Mouse (Mus musculus) adrenal gland, adult 2 months (tissue): Measurements from ENCODE around the gene Nox1. TPM values are rescaled to one million over a fixed set of nuclear protein-coding genes. Genes with fewer than 3 reads are reported as not detected.

ENCODE experiments used
- DNase-seq: peaks from one replicate; pipeline ENCODE4 v3.0.0; 2021
- microRNA-seq, 2 experiments: library from miRNA; unstranded; fragments of <30 nt; microRNA quantifications; one replicate each; pipeline ENCODE4 v1.2.0; 2021
- polyA plus RNA-seq: library from polyadenylated mRNA; depleted of rRNA; stranded (reverse); fragments of >200 nt; gene quantifications from 2 replicates; pipeline ENCODE4 v1.2.3, GENCODE M21; 2012; rRNA removed
- total RNA-seq, 2 experiments: library from RNA; stranded (reverse); gene quantifications; 2 replicates each; pipeline ENCODE4 v1.2.3; 2021

Nox1 gene
- total and polyA plus RNA-seq, 3 experiments: 0.86 TPM; not detected in 2

DNA sequence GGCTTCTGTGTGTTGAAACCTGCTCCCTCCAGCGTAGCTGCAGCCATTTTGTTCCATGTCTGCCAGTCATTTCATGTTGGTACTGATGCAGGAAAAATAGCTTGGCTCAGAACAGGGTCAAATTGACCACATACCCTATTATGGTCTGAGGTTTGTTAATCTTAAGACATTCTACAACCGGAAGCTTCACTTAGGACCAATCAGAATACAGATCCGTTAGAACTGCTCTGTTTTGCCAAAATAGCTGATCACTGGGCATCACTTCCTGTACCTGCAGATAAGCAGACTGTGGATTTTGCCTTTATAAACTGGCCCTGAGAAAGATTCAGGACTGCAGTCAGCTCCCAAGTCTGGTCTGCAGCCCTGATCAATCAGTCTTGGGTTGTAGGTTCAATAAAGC lies 93.2 kb downstream of the Nox1 start:
- no peak for DNase-seq

DNA sequence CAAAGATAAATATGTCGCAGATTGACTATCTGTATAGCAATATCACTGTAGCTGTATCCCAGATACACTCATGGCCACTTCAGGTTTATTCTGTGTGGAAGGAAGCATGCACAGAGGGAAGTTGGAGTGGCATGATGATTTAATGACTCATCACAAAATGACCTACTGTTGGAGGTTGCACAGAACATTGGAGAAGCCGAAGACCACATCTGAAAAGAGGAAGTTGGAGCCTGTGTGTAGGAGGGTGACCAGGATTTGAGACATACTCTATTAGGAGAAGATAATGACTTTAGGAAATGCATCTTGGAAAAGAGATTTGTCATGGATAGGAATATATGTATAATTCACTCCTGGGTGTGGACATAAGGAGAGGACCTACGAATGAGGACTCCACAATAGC lies 105.3 kb downstream of the Nox1 start:
- no peak for DNase-seq

DNA sequence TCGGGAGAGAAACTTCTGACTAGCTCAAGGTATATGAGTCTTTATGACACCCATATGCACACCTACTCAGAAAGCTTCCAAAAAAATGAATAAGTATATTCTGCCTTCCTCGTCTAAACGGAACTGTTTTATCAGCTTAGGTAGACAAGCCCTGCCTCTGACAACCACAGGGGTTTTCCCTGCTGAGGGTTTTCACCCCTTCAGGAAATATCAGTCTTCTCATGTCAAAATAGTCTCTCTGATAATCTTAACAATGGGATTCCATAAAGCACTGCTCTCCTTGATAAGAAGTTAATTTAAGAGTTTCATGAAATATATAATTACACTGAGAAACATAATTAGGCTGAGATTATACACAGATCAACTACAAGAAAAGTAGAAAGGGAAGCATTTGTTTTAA lies 110.0 kb downstream of the Nox1 start:
- no peak for DNase-seq

DNA sequence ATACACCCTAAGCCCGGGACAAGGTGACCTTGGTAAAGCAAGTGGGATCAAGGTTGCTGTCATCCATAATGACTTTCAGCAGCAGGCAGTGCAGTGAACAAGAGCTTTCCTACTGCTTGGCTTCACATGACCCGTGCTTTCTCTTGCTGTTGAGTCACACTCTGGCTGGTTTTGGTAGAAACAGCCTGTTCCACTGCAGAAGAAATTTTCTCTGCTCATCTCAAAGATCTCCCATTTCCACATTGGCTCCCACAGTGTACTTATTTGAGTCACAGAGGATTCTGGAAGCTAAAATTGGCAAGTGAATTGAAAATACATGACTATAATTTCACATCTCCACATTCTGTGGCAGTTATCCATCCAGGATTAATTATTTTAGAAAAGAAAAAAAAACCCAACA lies 119.1 kb downstream of the Nox1 start:
- DNase-seq: peak; percentile 22

DNA sequence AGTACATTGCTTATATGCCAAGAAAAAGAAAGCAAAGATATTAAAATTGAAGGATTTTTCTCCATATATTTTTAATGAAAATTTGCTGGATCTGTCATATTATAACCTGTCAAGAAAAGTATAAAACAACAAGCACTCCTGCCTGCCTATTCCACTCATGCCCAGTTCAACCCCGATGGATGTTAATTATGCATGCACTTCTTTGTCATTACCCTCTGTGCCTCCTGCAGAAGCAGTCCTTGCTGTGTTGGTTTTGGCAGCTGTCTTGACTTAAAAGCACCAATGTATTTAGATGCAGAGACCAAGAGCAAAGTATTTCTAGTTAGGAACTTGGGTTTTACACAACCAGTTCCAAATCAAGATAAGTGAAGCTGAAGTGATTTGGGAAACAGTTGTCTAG lies 136.3 kb downstream of the Nox1 start:
- no peak for DNase-seq

DNA sequence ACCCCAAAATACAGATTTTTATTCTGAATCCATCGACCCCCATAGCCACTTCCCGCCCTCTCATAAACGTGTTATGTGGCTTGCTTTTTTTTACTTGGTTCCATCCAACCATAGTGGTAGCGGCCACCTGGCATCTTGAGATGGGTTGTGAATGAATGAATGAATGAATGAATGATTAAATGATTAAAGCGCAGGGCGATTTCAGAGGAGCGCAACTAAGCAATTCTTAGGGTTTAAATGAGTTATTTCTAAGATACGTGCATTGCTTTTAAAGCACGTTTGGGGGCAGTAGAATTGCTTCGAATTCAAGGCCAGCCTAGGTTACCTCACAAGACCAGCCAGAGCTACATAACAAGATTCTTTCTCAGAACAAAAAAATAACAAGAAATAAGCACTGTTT lies 162.0 kb downstream of the Nox1 start:
- no peak for DNase-seq

DNA sequence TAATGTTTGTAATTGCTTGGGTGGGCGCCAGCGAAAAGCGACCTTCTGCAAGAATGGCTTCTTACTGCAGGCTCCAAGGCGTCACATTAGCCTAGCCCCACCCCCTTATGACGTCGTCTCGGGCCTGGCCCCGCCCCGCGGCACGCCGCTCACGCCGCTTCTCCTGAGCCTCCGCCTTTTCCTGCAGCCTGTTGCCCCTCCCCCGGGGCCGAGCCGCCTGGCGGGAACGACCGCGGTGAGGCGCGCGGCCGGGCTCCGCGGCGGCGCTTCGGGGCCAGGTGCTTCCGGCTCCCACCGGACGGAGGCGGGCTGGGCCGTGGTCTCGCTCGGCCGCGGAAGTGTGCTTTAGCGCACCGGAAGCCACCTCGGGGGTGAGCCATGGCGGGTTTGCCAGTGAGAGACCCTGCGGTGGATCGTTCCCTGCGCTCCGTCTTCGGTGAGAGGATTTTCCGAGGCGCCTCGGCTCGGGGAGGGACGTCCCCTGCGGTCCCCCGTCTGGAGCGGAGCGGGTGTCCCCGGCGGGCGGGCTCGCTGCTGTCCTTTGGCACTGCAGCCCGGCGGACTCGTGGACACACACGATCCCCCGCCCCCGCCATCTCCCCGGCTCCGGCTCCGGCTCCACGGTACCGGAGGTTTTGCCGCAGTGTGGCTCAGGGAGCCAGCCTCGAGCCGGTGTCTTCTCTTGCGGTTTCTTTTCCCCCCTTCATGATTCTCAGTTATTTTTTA lies 162.6 kb downstream of the Nox1 start, which contains the start of gene Cstf2:
Gene Cstf2 (plus strand): TSS at position 201 of the 726 bp plus-strand sequence.
- DNase-seq: peak; percentile 96

DNA sequence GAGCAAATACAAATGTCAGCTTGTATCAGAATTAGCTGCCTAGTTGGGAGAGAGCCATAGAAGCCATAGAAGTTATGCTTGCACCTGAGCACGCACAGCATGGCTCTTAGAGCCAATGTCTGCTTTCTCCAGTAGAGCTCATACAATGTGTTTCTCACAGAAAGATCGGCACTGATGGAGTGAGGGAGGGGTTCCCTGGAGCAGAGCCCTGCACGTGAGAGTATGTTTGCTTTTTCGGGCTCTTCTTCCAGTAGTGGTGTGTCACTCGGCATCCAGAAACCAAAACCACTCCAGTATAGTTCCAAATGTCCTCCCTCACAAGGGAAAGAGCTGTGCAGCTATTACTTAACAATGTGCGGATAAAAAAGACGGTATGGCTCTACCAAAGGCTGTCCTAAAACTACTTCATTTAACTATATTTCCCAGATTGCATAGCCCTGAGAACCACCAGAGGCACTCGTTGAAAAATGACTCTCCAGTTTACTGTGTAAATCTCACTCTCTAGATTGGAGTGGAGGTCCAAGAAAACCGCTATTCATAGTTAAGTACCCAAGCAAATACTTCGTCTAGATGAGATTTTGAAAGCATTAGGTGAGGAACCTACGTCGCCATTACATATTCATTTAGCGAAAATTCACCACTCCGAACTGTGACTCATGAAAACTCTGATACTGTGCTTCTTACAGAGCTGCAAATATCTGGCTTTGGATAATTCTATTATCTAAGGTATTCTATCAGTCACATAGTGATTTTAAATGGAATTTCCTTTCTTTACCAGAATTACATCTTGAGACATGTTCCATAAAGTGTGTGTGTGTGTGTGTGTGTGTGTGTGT lies 163.5 kb downstream of the Nox1 start:
- no peak for DNase-seq

DNA sequence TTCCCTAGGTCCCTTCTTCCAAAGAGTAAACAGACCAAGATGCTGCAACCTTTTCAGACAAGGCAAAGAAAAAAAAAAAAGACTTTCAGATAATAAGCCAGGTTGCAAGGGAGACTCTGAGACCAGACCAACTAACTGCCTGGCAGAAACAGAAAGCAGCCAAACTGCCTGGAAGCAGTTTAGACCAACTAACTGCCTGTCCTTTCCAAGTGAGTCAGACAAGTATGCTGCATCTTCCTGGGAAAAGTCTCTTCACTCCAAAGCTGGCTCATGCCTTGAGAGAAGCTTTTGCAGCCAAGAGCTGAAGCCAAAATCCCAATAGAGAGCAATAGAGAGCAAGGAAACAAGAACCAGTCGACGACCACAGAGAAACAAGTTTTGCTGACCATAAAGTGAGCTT lies 164.9 kb downstream of the Nox1 start:
- no peak for DNase-seq

DNA sequence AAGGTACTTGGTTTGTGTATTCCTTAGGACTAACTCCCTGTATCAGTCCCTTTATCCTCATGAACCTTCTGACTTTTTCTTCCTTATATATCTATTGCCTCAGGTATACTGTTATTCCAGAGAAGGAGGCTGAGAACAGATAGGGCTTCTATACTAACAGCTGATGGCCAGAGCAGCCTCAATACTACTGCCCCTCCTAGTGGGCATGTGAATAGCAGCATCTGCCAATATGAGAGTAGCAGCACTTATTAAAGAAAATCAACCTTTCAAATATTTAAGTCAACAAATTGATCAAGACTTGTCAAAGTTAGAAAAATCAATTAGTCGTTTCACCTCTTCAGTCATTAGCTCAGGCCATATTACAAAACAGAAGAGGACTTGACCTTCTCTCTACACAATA lies 172.8 kb downstream of the Nox1 start:
- DNase-seq: no peak

Small RNA genes lying within 50 kb of the gene (microRNA-seq; reads per million reads assigned to microRNA genes)
- gene Mir3112: 0 reads per million in 2 experiments

Other genes with a start within 250 kb of the Nox1 start
- gene Sytl4, start 240.1 kb downstream of the Nox1 start, total RNA-seq: 10 to 100 TPM; 12.7 to 16.0 TPM
- gene Sytl4, start 240.1 kb downstream of the Nox1 start, polyA plus RNA-seq: 0.73 and 0.96 TPM in 2 replicates
- 10 to 100 TPM; 30.8 to 38.0 TPM for gene Cstf2, start 162.8 kb downstream of the Nox1 start, total RNA-seq
- 10.0 and 23.7 TPM in 2 replicates for gene Cstf2, start 162.8 kb downstream of the Nox1 start, polyA plus RNA-seq
- 1 to 10 TPM in 1 of 2 experiments, under 1 TPM in 1; 0.69 to 1.0 TPM for gene Xkrx, start 59.9 kb downstream of the Nox1 start, total RNA-seq
- 0.42 and 0.49 TPM in 2 replicates for gene Xkrx, start 59.9 kb downstream of the Nox1 start, polyA plus RNA-seq
- not detected for gene Arl13a, start 34.5 kb downstream of the Nox1 start, total RNA-seq
- gene Arl13a, start 34.5 kb downstream of the Nox1 start, polyA plus RNA-seq: not detected in 2 replicates
- gene Trmt2b, start 55.0 kb upstream of the Nox1 start, total RNA-seq: 10 to 100 TPM; 35.7 to 48.7 TPM
- gene Trmt2b, start 55.0 kb upstream of the Nox1 start, polyA plus RNA-seq: 5.2 and 6.3 TPM in 2 replicates
- gene Tmem35a, start 73.3 kb upstream of the Nox1 start, total RNA-seq: 100 to 1,000 TPM; 189 to 314 TPM
- 122 and 133 TPM in 2 replicates for gene Tmem35a, start 73.3 kb upstream of the Nox1 start, polyA plus RNA-seq
- gene Cenpi, start 86.1 kb upstream of the Nox1 start, total RNA-seq: 1 to 10 TPM; 2.2 to 3.5 TPM
- gene Cenpi, start 86.1 kb upstream of the Nox1 start, polyA plus RNA-seq: 0.25 TPM in 2 replicates
- under 1 TPM; 0.35 to 0.41 TPM for gene Drp2, start 182.6 kb upstream of the Nox1 start, total RNA-seq
- gene Drp2, start 182.6 kb upstream of the Nox1 start, polyA plus RNA-seq: 0.11 and 0.13 TPM in 2 replicates